8 mouse cellular contexts compared by ENCODE assay signal in the genomic region with DNA sequence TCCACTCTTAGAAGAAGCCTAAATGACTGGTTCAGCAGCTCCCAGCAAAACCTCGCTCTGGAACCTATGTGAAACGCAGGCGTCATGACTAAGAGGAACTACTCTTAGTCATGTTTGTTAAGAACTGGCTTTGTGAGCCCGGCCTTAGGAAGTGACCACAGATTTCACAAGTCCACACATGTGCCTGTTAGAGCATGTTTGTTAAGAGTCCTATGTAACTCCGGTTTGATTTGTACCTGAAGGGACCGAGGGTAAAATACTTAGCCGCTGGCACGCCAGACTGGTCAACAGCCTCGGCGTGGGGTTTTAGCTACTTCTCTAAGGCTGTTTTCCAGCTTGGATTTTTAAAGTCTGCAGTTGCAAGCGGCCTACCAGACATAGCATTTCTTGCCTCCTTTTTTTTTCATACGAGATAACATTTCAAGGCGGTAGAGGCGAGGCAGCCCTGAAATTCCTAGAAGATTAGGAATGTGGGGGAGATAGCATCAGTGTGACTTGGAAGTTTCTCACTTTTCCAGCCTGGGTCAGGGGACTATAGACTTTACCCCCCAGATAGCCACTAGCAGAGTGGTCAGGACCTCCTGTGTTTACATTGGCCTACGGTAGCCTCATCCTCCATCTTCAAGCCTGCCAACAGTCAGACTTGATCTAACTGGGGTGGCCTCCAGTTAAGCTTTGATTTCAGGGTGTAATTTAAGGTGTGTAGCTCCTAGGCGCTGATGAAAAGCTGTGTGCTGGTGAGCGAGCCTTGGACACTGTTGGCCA. TPM values are rescaled to one million over a fixed set of nuclear protein-coding genes. Genes with fewer than 3 reads are reported as not detected.
DNase-seq lines count a peak whose midpoint lies in the region; ATAC-seq and TF ChIP-seq lines count a peak whose summit lies in the region.

No protein-coding gene starts in this region.

- peak overlapping the region; percentile 71 for H3K27ac ChIP-seq in embryonic facial prominence, embryonic 13.5 days
- H3K27ac ChIP-seq in hindbrain, postnatal 0 days = no peak overlapping the region
- peak overlapping the region; percentile 89 for H3K27ac ChIP-seq in liver, postnatal 0 days (ENCODE audit: low read depth)

- H3K4me3 ChIP-seq in embryonic facial prominence, embryonic 13.5 days = peak overlapping the region; percentile 29; the same call in 1 of the 2 replicates
- H3K4me3 ChIP-seq in hindbrain, postnatal 0 days (ENCODE audit: low read length) = no peak overlapping the region
- H3K4me3 ChIP-seq in liver, postnatal 0 days (ENCODE audit: low read depth, low read length) = peak overlapping the region; percentile 36; the same call in 1 of the 2 replicates

- H3K36me3 ChIP-seq in embryonic facial prominence, embryonic 13.5 days = no peaks in the 10 kb centered on the region
- H3K36me3 ChIP-seq in hindbrain, postnatal 0 days (ENCODE audit: insufficient read depth, low read length) = no peaks in the 10 kb centered on the region
- H3K36me3 ChIP-seq in liver, postnatal 0 days (replicated peaks; ENCODE audit: insufficient read depth, low read length) = no peaks in the 10 kb centered on the region
- no peaks in the 10 kb centered on the region for H3K36me3 ChIP-seq in splenic B cell, adult 2 months (ENCODE audit: control insufficient read depth, insufficient read depth, low read length, poor library complexity, severe bottlenecking)

- H3K9ac ChIP-seq in embryonic facial prominence, embryonic 13.5 days = no peak overlapping the region
- H3K9ac ChIP-seq in hindbrain, postnatal 0 days (replicated peaks; ENCODE audit: low read length) = no peak overlapping the region
- peak overlapping the region; percentile 27; the same call in 1 of the 2 replicates for H3K9ac ChIP-seq in liver, postnatal 0 days (replicated peaks)

- H3K27me3 ChIP-seq in embryonic facial prominence, embryonic 13.5 days = no peaks in the 10 kb centered on the region
- H3K27me3 ChIP-seq in hindbrain, postnatal 0 days (ENCODE audit: insufficient read depth, low read length) = no peaks in the 10 kb centered on the region
- H3K27me3 ChIP-seq in liver, postnatal 0 days (ENCODE audit: insufficient read depth, low read length) = no peaks in the 10 kb centered on the region
- no peaks in the 10 kb centered on the region for H3K27me3 ChIP-seq in splenic B cell, adult 2 months (ENCODE audit: control insufficient read depth, insufficient read depth, low read length, poor library complexity, severe bottlenecking)

- ATAC-seq in embryonic facial prominence, embryonic 13.5 days (ENCODE audit: insufficient number of reproducible peaks, insufficient read depth, low FRiP score, low TSS enrichment, low read depth) = no peak
- ATAC-seq in hindbrain, postnatal 0 days = no peak
- ATAC-seq in liver, postnatal 0 days = peak; percentile 85

- TF ChIP-seq EP300 in liver, postnatal 0 days (IDR thresholded peaks at IDR 0.05; ENCODE audit: low read depth) = no peak

- intact Hi-C loops in left cerebral cortex, postnatal 36 days (cut with DNase I) = loop anchor here (10.0 kb wide), 1 partner anchor 157 kb away; no protein-coding TSS in a partner anchor

- peaks cover 34% of the 10 kb centered on the region for H3K4me1 ChIP-seq in embryonic facial prominence, embryonic 13.5 days
- no peaks in the 10 kb centered on the region for H3K4me1 ChIP-seq in hindbrain, postnatal 0 days (ENCODE audit: insufficient read depth, low read length)
- H3K4me1 ChIP-seq in liver, postnatal 0 days (ENCODE audit: insufficient read depth) = peaks cover 13% of the 10 kb centered on the region

- peak overlapping the region; percentile 58 for H3K4me2 ChIP-seq in embryonic facial prominence, embryonic 13.5 days
- H3K4me2 ChIP-seq in hindbrain, postnatal 0 days (ENCODE audit: low read depth, low read length) = peak overlapping the region; percentile 52
- peak overlapping the region; percentile 74 for H3K4me2 ChIP-seq in liver, postnatal 0 days (ENCODE audit: low read depth, low read length)

- H3K9me3 ChIP-seq in embryonic facial prominence, embryonic 13.5 days = no peaks in the 10 kb centered on the region
- no peaks in the 10 kb centered on the region for H3K9me3 ChIP-seq in hindbrain, postnatal 0 days (ENCODE audit: low read length)
- H3K9me3 ChIP-seq in liver, postnatal 0 days (ENCODE audit: low read length) = no peaks in the 10 kb centered on the region

- WGBS in embryonic facial prominence, embryonic 13.5 days = 37% methylated on average over 17 of the region's 17 CpGs
- WGBS in hindbrain, postnatal 0 days = 64% methylated on average over 17 of the region's 17 CpGs
- 35% methylated on average over 17 of the region's 17 CpGs for WGBS in liver, postnatal 0 days (ENCODE audit: insufficient replicate concordance)

- peak; percentile 14 for DNase-seq in layer of hippocampus, adult 9-11 months
- DNase-seq in layer of hippocampus, postnatal 10 days (ENCODE audit: low spot score in 2 of 2) = no peak
- DNase-seq in hindbrain, postnatal 0 days (ENCODE audit: low spot score) = no peak
- peak; percentile 48 for DNase-seq in liver, postnatal 0 days
- peak; percentile 23 for DNase-seq in splenic B cell, adult 2 months (ENCODE audit: low read depth, low spot score)
- no peak for DNase-seq in left cerebral cortex, postnatal 36 days (ENCODE audit: low spot score in 2 of 2)
- DNase-seq in thymus, postnatal 14 days = no peak

- no peak for TF ChIP-seq CTCF in hindbrain, postnatal 0 days (IDR thresholded peaks at IDR 0.05; ENCODE audit: low read depth)
- TF ChIP-seq CTCF in liver, postnatal 0 days (IDR thresholded peaks at IDR 0.05; ENCODE audit: low read depth) = no peak

RNA-seq across cellular contexts. Expression of gene Mrps33, which starts 28.8 kb away (rescaled TPM):
- total RNA-seq in layer of hippocampus, postnatal 10 days (2021) = 100 to 1,000 TPM in 1 of 2 experiments, 10 to 100 TPM in 1; 97.2 to 114 TPM
- polyA plus RNA-seq in embryonic facial prominence, embryonic 13.5 days (2015; fragmentation: Nextera tagmentation; extraction: Ambion mirVana) = 199 and 201 TPM in 2 replicates
- total RNA-seq in hindbrain, postnatal 0 days (2014; rRNA removed) = 14.7 and 29.3 TPM in 2 replicates
- 205 and 218 TPM in 2 replicates for polyA plus RNA-seq in hindbrain, postnatal 0 days (2015; fragmentation: Nextera tagmentation; extraction: Ambion mirVana)
- polyA plus RNA-seq in liver, postnatal 0 days (2015; fragmentation: Nextera tagmentation; extraction: Ambion mirVana) = 90.9 and 100.0 TPM in 2 replicates
- 10 to 100 TPM; 92.5 to 96.3 TPM for total RNA-seq in left cerebral cortex, postnatal 36 days (2021)

RNA-seq across cellular contexts. Expression of gene Braf, which starts 56.7 kb away (rescaled TPM):
- total RNA-seq in layer of hippocampus, postnatal 10 days (2021) = 10 to 100 TPM; 85.5 to 88.4 TPM
- 17.6 and 18.9 TPM in 2 replicates for polyA plus RNA-seq in embryonic facial prominence, embryonic 13.5 days (2015; fragmentation: Nextera tagmentation; extraction: Ambion mirVana)
- total RNA-seq in hindbrain, postnatal 0 days (2014; rRNA removed) = 37.7 and 49.6 TPM in 2 replicates
- 16.7 and 17.3 TPM in 2 replicates for polyA plus RNA-seq in hindbrain, postnatal 0 days (2015; fragmentation: Nextera tagmentation; extraction: Ambion mirVana)
- polyA plus RNA-seq in liver, postnatal 0 days (2015; fragmentation: Nextera tagmentation; extraction: Ambion mirVana) = 2.2 and 2.7 TPM in 2 replicates
- total RNA-seq in left cerebral cortex, postnatal 36 days (2021) = 100 to 1,000 TPM; 105 to 125 TPM

Comparison
In these comparisons a context has a peak if more than half of its experiments do, and no peak if none do; other contexts are left out.
1. DNase-seq: peak in layer of hippocampus, adult 9-11 months (single experiment), liver, postnatal 0 days (single experiment) and splenic B cell, adult 2 months (single experiment); none in layer of hippocampus, postnatal 10 days (0 of 2), hindbrain, postnatal 0 days (single experiment), left cerebral cortex, postnatal 36 days (0 of 2) and thymus, postnatal 14 days (single experiment).
2. Peak in every context shown above with its lines, with median percentiles within 50 percentile points of each other: H3K4me2 ChIP-seq.